Mouse (Mus musculus): ENCODE results near the gene Gnpat.
"Not testable (repeated sequence)": the region's sequence is repeated elsewhere in the genome, so short reads cannot be mapped to it uniquely, and the experiment has no call there.

Gnpat gene

GRCm38 (mm10) chr8:124842929-124843328 is 19.9 kb upstream of the Gnpat start:
- not testable (repeated sequence) for DNase-seq (ENCODE audit: low read depth, low spot score)

GRCm38 (mm10) chr8:124845131-124845530 is 17.7 kb upstream of the Gnpat start:
- DNase-seq (ENCODE audit: low read depth, low spot score), result no peak

- no peak for DNase-seq (ENCODE audit: low read depth, low spot score)
Measured at GRCm38 (mm10) chr8:124845573-124845972, 17.3 kb upstream of the Gnpat start.

DNA sequence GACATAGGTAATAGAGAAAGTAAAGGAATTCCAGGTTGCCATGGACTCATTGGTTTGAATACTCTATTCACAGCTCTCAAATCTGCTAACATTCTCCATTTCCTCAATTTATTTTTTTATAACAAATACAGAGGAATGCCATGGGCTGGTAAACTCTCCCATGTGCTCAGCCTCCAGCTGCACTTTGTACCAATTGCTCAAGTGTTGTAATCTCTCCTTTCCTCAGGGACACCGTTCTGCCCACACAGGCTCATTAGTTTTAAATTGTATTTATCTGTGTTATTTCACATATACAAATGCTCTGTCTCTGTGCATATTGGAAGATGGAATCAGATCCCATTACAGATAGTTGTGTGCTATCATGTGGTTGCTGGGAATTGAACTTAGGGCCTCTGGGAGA is 9.3 kb upstream of the Gnpat start:
- no peak for DNase-seq (ENCODE audit: low read depth, low spot score)

GRCm38 (mm10) chr8:124859466-124859865 is 3.4 kb upstream of the Gnpat start:
- no peak for DNase-seq (ENCODE audit: low read depth, low spot score)

- no peak for DNase-seq (ENCODE audit: low read depth, low spot score)
Measured at GRCm38 (mm10) chr8:124860188-124860587, 2.6 kb upstream of the Gnpat start.

GRCm38 (mm10) chr8:124863163-124863677 is 387 bp downstream of the Gnpat start:
- DNase-seq (ENCODE audit: low read depth, low spot score), result no peak

DNA sequence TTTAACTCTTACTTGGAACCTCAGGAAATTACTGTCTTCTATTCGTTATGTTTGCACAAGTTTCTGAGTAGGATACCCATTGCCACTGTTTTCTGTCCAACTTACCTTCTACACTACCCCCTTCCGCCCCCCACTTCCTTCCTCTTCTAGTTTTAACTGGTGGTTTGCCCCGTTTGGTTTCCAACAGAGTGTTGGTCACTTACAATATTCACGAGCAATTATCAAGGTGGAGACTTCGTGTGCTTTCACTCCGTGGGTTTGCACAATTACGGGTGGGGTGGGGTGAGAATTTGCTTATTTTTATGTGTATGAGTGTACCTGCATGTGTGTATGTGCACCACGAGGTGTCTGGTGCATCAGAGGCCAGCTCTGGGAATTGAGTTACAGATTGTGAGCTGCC is 896 bp downstream of the Gnpat start:
- DNase-seq (ENCODE audit: low read depth, low spot score), result peak; percentile 5

- no peak for DNase-seq (ENCODE audit: low read depth, low spot score)
Measured at GRCm38 (mm10) chr8:124866669-124867068, 3.8 kb downstream of the Gnpat start.

DNA sequence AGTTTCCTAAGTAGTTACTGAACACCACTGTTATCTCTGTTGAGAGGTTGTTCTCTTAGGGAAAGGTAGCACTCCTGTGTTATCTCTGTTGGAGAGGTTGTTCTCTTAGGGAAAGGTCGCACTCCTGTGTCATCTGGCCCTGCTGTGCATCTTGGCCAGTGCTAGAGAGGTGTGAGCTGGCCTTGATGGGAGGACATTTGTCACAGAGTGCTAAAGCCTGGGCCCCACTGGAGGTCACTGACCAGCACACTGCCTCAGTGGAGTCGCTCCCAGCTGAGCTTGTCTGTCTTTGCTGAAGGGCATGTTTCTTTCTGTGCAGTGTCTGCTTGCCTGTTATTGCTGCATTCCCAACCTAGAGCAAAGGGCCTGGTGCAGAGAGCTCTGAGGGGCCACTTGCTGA is 4.3 kb downstream of the Gnpat start:
- no peak for DNase-seq (ENCODE audit: low read depth, low spot score)

- DNase-seq (ENCODE audit: low read depth, low spot score), result no peak
Measured at GRCm38 (mm10) chr8:124869708-124870107, 6.9 kb downstream of the Gnpat start.

GRCm38 (mm10) chr8:124871474-124871873 is 8.6 kb downstream of the Gnpat start:
- DNase-seq (ENCODE audit: low read depth, low spot score), result no peak

GRCm38 (mm10) chr8:124872081-124872480 is 9.2 kb downstream of the Gnpat start:
- DNase-seq (ENCODE audit: low read depth, low spot score), result no peak

- DNase-seq (ENCODE audit: low read depth, low spot score), result no peak
Measured at GRCm38 (mm10) chr8:124872690-124873089, 9.9 kb downstream of the Gnpat start.

- no peak for DNase-seq (ENCODE audit: low read depth, low spot score)
Measured at GRCm38 (mm10) chr8:124878141-124878540, 15.3 kb downstream of the Gnpat start.

- DNase-seq (ENCODE audit: low read depth, low spot score), result no peak
Measured at GRCm38 (mm10) chr8:124878946-124879526, 16.2 kb downstream of the Gnpat start.

DNA sequence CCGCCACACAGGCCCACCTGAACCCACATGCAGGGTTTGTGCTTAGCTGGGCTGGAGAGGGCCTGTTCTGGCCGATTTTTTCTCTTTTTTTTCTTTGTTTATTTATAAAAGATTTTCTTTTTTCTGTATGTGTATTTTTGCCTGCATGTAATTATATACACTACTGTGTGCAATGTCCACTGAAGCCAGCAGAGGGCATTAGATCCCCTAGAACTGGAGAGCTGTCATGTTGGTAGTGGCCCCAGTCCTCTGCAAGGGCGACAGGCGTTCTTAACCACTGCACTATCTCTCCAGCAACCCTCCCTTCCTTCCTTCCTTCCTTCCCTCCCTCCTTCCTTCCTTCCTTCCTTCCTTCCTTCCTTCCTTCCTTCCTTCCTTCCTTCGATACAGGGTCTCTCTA is 25.6 kb downstream of the Gnpat start:
- DNase-seq (ENCODE audit: low read depth, low spot score), result no peak

DNA sequence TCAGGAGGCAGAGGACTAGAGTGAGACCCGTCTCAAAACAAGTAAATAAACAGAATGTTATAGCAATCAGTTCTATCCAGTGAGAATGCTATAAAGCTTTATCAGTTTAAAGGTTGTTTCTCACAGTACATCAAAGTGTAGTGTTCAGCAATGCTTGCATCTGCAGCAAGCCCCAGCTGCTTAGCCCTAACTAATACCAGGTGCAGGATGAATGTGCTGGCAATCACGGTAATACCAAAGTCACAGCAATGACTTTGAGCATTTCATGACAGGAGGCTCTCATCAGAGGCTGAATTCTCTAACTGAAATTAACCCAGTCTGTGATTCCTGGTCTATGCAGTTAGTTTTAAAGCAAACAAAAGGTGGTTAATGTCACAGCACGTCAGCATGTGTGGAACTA is 29.8 kb downstream of the Gnpat start:
- peak; percentile 38 for DNase-seq (ENCODE audit: low read depth, low spot score)

DNA sequence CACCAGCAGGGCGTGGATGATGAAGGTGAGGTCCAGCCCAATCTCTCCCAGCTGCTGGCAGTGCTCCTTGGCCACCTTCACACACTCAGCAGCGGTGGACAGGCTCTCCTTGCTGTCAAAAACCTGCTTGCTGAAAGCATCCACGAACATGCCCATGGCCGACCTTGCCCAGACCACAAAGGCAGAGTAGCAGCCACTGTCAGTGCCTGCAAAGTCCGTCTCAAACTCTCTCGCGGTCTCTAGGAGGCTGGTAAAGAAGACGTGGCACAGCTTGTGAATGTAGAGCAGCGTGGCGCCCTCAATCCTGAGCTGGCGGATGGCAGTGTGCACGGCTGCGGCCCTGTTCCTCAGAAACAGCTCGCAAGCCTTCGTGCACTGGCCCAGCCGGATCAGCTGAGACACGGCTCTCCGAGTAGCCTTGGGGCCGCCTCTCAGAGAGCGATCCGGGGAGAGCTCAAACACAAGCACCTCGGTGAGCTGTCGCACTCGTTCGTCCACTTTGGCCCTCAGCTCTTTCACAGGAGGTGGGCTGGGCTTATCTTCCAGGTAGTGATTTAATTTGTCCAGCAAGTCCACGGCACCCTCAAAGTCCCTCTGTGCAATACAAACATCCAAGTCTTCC is 33.3 kb downstream of the Gnpat start:
- no peak for DNase-seq (ENCODE audit: low read depth, low spot score)

- DNase-seq (ENCODE audit: low read depth, low spot score), result peak; percentile 54
Measured at GRCm38 (mm10) chr8:124896632-124897385, 34.0 kb downstream of the Gnpat start.

DNA sequence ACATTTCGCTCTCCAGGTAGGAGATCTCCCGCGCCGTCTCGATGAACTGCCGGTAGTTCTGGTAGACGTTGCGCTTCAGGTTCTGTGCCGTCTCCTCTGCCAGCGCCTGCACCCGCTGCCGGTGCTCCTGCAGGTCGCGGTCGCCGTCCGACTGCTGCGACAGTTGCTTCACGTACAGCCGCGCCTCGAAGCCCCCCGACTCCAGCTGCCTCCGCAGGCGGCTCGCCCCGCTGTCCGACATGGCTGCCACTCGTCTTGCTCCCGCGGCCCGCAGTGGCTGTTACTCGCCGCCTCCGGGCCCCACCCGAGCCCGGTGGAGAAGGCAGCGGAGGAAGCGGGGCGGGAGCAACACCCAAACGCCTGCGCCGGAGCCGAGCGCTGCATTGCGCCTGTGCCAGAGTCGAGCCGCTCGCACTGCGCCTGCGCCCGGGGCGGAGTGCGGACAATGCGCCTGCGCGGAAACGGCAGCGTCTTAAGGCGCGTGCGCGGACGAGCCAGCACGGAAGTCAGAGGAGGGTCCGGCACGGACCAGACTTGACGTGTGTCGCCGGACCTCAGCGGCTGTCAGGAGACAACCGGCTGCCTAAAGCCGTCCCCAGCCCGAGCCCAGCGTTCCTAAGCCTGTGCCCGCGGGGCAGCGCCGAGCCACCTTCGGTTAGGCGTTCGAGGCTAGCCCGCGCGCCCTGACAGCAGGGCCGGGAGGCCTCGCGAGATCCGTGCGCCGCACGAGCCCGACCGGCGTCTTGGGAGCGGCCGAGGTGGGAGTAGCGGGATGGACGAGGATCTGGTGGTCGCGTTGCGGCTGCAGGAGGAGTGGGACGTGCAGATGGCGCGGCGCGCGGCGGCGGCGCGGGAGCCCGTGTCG is 34.8 kb downstream of the Gnpat start, which contains the start of the genes Exoc8 and Sprtn:
Exoc8 (minus strand) TSS at position 320 of the 865 bp plus-strand sequence.
Sprtn (plus strand) TSS at position 501 of the 865 bp plus-strand sequence.
- peak; percentile 96 for DNase-seq (ENCODE audit: low read depth, low spot score)
